19 mouse cellular contexts compared by ENCODE assay signal in genomic region chr2:29678524-29678923, GRCm38 (mm10). TPM values are rescaled to one million over a fixed set of nuclear protein-coding genes. Genes with fewer than 3 reads are reported as not detected.
DNase-seq lines count a peak whose midpoint lies in the region; ATAC-seq and TF ChIP-seq lines count a peak whose summit lies in the region.
"Had no signal": no experiment of that assay in that cellular context is flagged by ENCODE, and none has a peak within 500 bp of the region (broad histone marks: within the 10 kb centered on the region; RNA-seq: fewer than 3 reads in every experiment).

No protein-coding gene starts in this region.

- no peak overlapping the region for H3K9ac ChIP-seq in lung, postnatal 0 days (replicated peaks; ENCODE audit: low read depth)
- H3K9ac ChIP-seq in CH12.LX (ENCODE audit: insufficient read depth, low read depth): peak overlapping the region; percentile 18; the same call in 1 of the 2 replicates
- H3K9ac ChIP-seq: embryonic facial prominence, embryonic 13.5 days; heart, embryonic 13.5 days; hindbrain, embryonic 15.5 days; limb, embryonic 13.5 days; midbrain, embryonic 13.5 days had no signal

- 66% methylated on average over 3 of the region's 3 CpGs for WGBS in lung, postnatal 0 days
- WGBS in heart, embryonic 10.5 days: 68% methylated on average over 3 of the region's 3 CpGs

- H3K27me3 ChIP-seq in lung, postnatal 0 days (replicated peaks; ENCODE audit: insufficient read depth, low read length): no peaks in the 10 kb centered on the region
- no peaks in the 10 kb centered on the region for H3K27me3 ChIP-seq in CH12.LX (replicated peaks)
- no peaks in the 10 kb centered on the region for H3K27me3 ChIP-seq in heart, embryonic 10.5 days (ENCODE audit: insufficient read depth, poor library complexity, severe bottlenecking)
- H3K27me3 ChIP-seq: embryonic facial prominence, embryonic 13.5 days; heart, embryonic 13.5 days; hindbrain, embryonic 15.5 days; limb, embryonic 13.5 days; midbrain, embryonic 13.5 days had no signal

- DNase-seq in lung, postnatal 0 days (ENCODE audit: low spot score): no peak
- no peak for DNase-seq in lung, postnatal 10 days
- DNase-seq in CH12.LX (ENCODE audit: extremely low read depth): peak; percentile 85
- DNase-seq in thymus, postnatal 36 days: no peak
- DNase-seq in heart, embryonic 10.5 days (ENCODE audit: low spot score): no peak
- no peak for DNase-seq in thymus, postnatal 0 days (ENCODE audit: low spot score)
- DNase-seq: cerebellum, adult 2 months; gastrocnemius, postnatal 36 days; heart, postnatal 36 days; kidney, adult 11 months; right cerebral cortex, adult 18-20 months had no signal

- no peak overlapping the region for H3K4me3 ChIP-seq in lung, postnatal 0 days (ENCODE audit: low read depth, low read length)
- peak overlapping the region in 2 of 3 experiments; percentile 7 to 40 for H3K4me3 ChIP-seq in CH12.LX (replicated peaks in 1 of 3; ENCODE audit: low read depth in 2 of 3, low read length in 2 of 3, poor library complexity in 1 of 3)
- no peak overlapping the region for H3K4me3 ChIP-seq in heart, embryonic 10.5 days
- H3K4me3 ChIP-seq: embryonic facial prominence, embryonic 13.5 days; heart, embryonic 13.5 days; hindbrain, embryonic 15.5 days; limb, embryonic 13.5 days; midbrain, embryonic 13.5 days had no signal

- in situ Hi-C loops in CH12.LX (cut with MboI; ENCODE audit: low pct_ligation_motif_present, low pct_unique_long_range_greater_than_20kb, low sequenced_read_pairs): no loop called here

- TF ChIP-seq EP300 in lung, postnatal 0 days (IDR thresholded peaks at IDR 0.05): no peak
- peak; percentile 66 for TF ChIP-seq EP300 in CH12.LX (IDR thresholded peaks at IDR 0.05; ENCODE audit: low read length)

- no peak for TF ChIP-seq CTCF in lung, postnatal 0 days (IDR thresholded peaks at IDR 0.05)
- peak in 1 of 2 experiments; percentile 53; a peak in 2 of 4 replicates for TF ChIP-seq CTCF in CH12.LX (conservative IDR thresholded peaks at IDR 0.05 in 1 of 2, IDR thresholded peaks at IDR 0.05 in 1 of 2; ENCODE audit: low read depth in 2 of 2, low read length in 2 of 2)

- TF ChIP-seq POLR2A in CH12.LX (IDR thresholded peaks at IDR 0.05; ENCODE audit: low read depth, low read length): no peak; the same call in 1 of the 2 replicates

- H3K27ac ChIP-seq in lung, postnatal 0 days (ENCODE audit: low read length): 0 out of 2 replicates have a peak overlapping the region, but pooled peaks have one; percentile 4
- H3K27ac ChIP-seq in CH12.LX (ENCODE audit: insufficient read depth, low read depth): peak overlapping the region; percentile 97
- no peak overlapping the region for H3K27ac ChIP-seq in heart, embryonic 10.5 days
- H3K27ac ChIP-seq: embryonic facial prominence, embryonic 13.5 days; heart, embryonic 13.5 days; hindbrain, embryonic 15.5 days; limb, embryonic 13.5 days; macrophage; midbrain, embryonic 13.5 days had no signal

- peaks cover 15% of the 10 kb centered on the region; the same call in 1 of the 2 replicates for H3K4me1 ChIP-seq in lung, postnatal 0 days (ENCODE audit: insufficient read depth, low read depth, low read length)
- H3K4me1 ChIP-seq in CH12.LX (ENCODE audit: control insufficient read depth in 1 of 2, insufficient read depth in 2 of 2): peaks cover 51 to 98% of the 10 kb centered on the region in 2 experiments
- peaks cover 28% of the 10 kb centered on the region for H3K4me1 ChIP-seq in heart, embryonic 10.5 days
- H3K4me1 ChIP-seq: limb, embryonic 13.5 days had no signal

- dilution Hi-C loops in CH12.LX (cut with MboI; ENCODE audit: extremely low pct_ligation_motif_present, extremely low pct_unique_long_range_greater_than_20kb, low sequenced_read_pairs): no loop called here

- peak; percentile 40 for TF ChIP-seq RAD21 in CH12.LX (IDR thresholded peaks at IDR 0.05; ENCODE audit: low read depth, low read length)

- peaks cover 77% of the 10 kb centered on the region for H3K79me2 ChIP-seq in CH12.LX (replicated peaks; ENCODE audit: control insufficient read depth, extremely low read depth, insufficient read depth, poor library complexity, severe bottlenecking)

- ATAC-seq in lung, postnatal 0 days: no peak
- ATAC-seq in inflammation-experienced regulatory T-cells, adult 6 months: peak; percentile 83
- peak; percentile 91 for ATAC-seq in monocyte, adult 5-6 weeks (replicated peaks; ENCODE audit: insufficient number of reproducible peaks, low FRiP score, low TSS enrichment, poor library complexity, severe bottlenecking)
- ATAC-seq: midbrain, embryonic 13.5 days had no signal

- no peaks in the 10 kb centered on the region for H3K36me3 ChIP-seq in lung, postnatal 0 days (ENCODE audit: insufficient read depth, low read length)
- H3K36me3 ChIP-seq in CH12.LX (replicated peaks in 1 of 2; ENCODE audit: control insufficient read depth in 1 of 2, insufficient read depth in 1 of 2, low read length in 1 of 2): peaks cover 14 to 56% of the 10 kb centered on the region in 2 experiments
- peaks cover 10% of the 10 kb centered on the region; the same call in 1 of the 2 replicates for H3K36me3 ChIP-seq in heart, embryonic 10.5 days
- H3K36me3 ChIP-seq: hindbrain, embryonic 15.5 days had no signal

- no peak overlapping the region for H3K4me2 ChIP-seq in lung, postnatal 0 days (replicated peaks; ENCODE audit: low read depth, low read length)
- H3K4me2 ChIP-seq in CH12.LX (ENCODE audit: insufficient read depth, low read depth, poor library complexity, severe bottlenecking): peak overlapping the region; percentile 48; the same call in 1 of the 2 replicates
- H3K4me2 ChIP-seq: embryonic facial prominence, embryonic 13.5 days; heart, embryonic 13.5 days; hindbrain, embryonic 15.5 days; limb, embryonic 13.5 days; midbrain, embryonic 13.5 days had no signal

- no peaks in the 10 kb centered on the region for H3K9me3 ChIP-seq in lung, postnatal 0 days (ENCODE audit: low read length)
- H3K9me3 ChIP-seq in CH12.LX (replicated peaks; ENCODE audit: low read length): no peaks in the 10 kb centered on the region
- H3K9me3 ChIP-seq in heart, embryonic 10.5 days: no peaks in the 10 kb centered on the region
- H3K9me3 ChIP-seq: embryonic facial prominence, embryonic 13.5 days; heart, embryonic 13.5 days; hindbrain, embryonic 15.5 days; limb, embryonic 13.5 days; midbrain, embryonic 13.5 days had no signal

TF ChIP-seq in CH12.LX, 34 proteins besides CTCF, POLR2A, EP300 and RAD21 (continues in another document):
- TF ChIP-seq POLR2AphosphoS2 (IDR thresholded peaks at IDR 0.05; ENCODE audit: low read depth, low read length): no peak
- TF ChIP-seq SMC3 (IDR thresholded peaks at IDR 0.05; ENCODE audit: low read depth, low read length): peak; percentile 37
- TF ChIP-seq ZMIZ1 (IDR thresholded peaks at IDR 0.05; ENCODE audit: low read depth, low read length): peak; percentile 78; the same call in 1 of the 2 replicates
- TF ChIP-seq CHD1 (IDR thresholded peaks at IDR 0.05; ENCODE audit: low read depth, low read length): no peak
- TF ChIP-seq MEF2A (IDR thresholded peaks at IDR 0.05; ENCODE audit: borderline replicate concordance, low read depth, low read length): peak; percentile 81; the same call in 1 of the 2 replicates
- TF ChIP-seq NELFE (IDR thresholded peaks at IDR 0.05; ENCODE audit: low read depth, low read length): peak; percentile 50; the same call in 1 of the 2 replicates
- 0 out of 2 replicates have a peak, but pooled peaks have one; percentile 19 for TF ChIP-seq UBTF (IDR thresholded peaks at IDR 0.05; ENCODE audit: low read depth, low read length)
- TF ChIP-seq BHLHE40 (IDR thresholded peaks at IDR 0.05; ENCODE audit: low read depth, low read length): peak; percentile 48; the same call in 1 of the 2 replicates
- peak; percentile 75; the same call in 1 of the 2 replicates for TF ChIP-seq RCOR1 (conservative IDR thresholded peaks at IDR 0.05; ENCODE audit: low read depth, low read length)
- TF ChIP-seq KAT2A (IDR thresholded peaks at IDR 0.05; ENCODE audit: insufficient replicate concordance, low read length): 0 out of 2 replicates have a peak, but pooled peaks have one; percentile 43
- TF ChIP-seq MXI1 (IDR thresholded peaks at IDR 0.05; ENCODE audit: low read depth, low read length): peak; percentile 85
- TF ChIP-seq MYC (IDR thresholded peaks at IDR 0.05; ENCODE audit: low read depth, low read length): peak; percentile 49
- TF ChIP-seq NRF1 (IDR thresholded peaks at IDR 0.05; ENCODE audit: low read depth, low read length): no peak
- TF ChIP-seq TCF12 (IDR thresholded peaks at IDR 0.05; ENCODE audit: low read depth, low read length): peak; percentile 70
- no peak for TF ChIP-seq USF1 (IDR thresholded peaks at IDR 0.05; ENCODE audit: low read depth, low read length)
- peak; percentile 81 for TF ChIP-seq MAX (IDR thresholded peaks at IDR 0.05; ENCODE audit: low read length)
- TF ChIP-seq GABPA (IDR thresholded peaks at IDR 0.05; ENCODE audit: insufficient replicate concordance, low read depth, low read length): no peak
- no peak for TF ChIP-seq USF2 (conservative IDR thresholded peaks at IDR 0.05; ENCODE audit: low read depth, low read length)
- no peak; the same call in 1 of the 2 replicates for TF ChIP-seq TBP (conservative IDR thresholded peaks at IDR 0.05; ENCODE audit: low read depth, low read length)
- peak; percentile 48; the same call in 1 of the 2 replicates for TF ChIP-seq JUND (conservative IDR thresholded peaks at IDR 0.05; ENCODE audit: low read depth, low read length)
- no peak; the same call in 1 of the 2 replicates for TF ChIP-seq ZC3H11A (IDR thresholded peaks at IDR 0.05; ENCODE audit: low read depth, low read length)
- TF ChIP-seq JUN (IDR thresholded peaks at IDR 0.05; ENCODE audit: insufficient read depth, low read depth, low read length): no peak
- peak; percentile 84 for TF ChIP-seq ELF1 (IDR thresholded peaks at IDR 0.05; ENCODE audit: low read depth, low read length)
- no peak for TF ChIP-seq PAX5 (IDR thresholded peaks at IDR 0.05; ENCODE audit: low read length)
- TF ChIP-seq ZNF384 (IDR thresholded peaks at IDR 0.05; ENCODE audit: low read depth, low read length): peak; percentile 53
- TF ChIP-seq MAFK (IDR thresholded peaks at IDR 0.05; ENCODE audit: insufficient replicate concordance, low read length): no peak

RNA-seq across cellular contexts. Expression of gene Rapgef1, which starts 59.0 kb away (rescaled TPM):
- polyA plus RNA-seq in lung, postnatal 0 days (2015; fragmentation: Nextera tagmentation; extraction: Ambion mirVana): 10.6 and 11.4 TPM in 2 replicates
- total RNA-seq in CH12.LX (2012; rRNA removed) (149 and 185 TPM in 2 replicates), CH12.LX (2014; rRNA removed) (84.0 and 86.5 TPM in 2 replicates)
- polyA plus RNA-seq in CH12.LX (2012; ENCODE audit: insufficient read length, low read depth): 143 and 170 TPM in 2 replicates
- polyA plus RNA-seq in inflammation-experienced regulatory T-cells, adult 6 months (2017; shearing (Covaris generic)): 10 to 100 TPM; 26.4 to 37.9 (median 29.7) TPM
- 62.3 to 108 TPM (median 83.0 TPM) in 3 replicates for total RNA-seq in monocyte, adult 5-6 weeks (2017)
- polyA plus RNA-seq in heart, embryonic 10.5 days (2016; fragmentation: Nextera tagmentation; extraction: Ambion mirVana): 11.2 and 13.4 TPM in 2 replicates
- polyA plus RNA-seq in thymus, postnatal 0 days (2015; fragmentation: Nextera tagmentation; extraction: Ambion mirVana): 16.0 and 19.1 TPM in 2 replicates

Comparison
In these comparisons a context has a peak if more than half of its experiments do, and no peak if none do; other contexts are left out.
1. H3K4me3 ChIP-seq: peak in CH12.LX (2 of 3); none in lung, postnatal 0 days (single experiment) and heart, embryonic 10.5 days (single experiment).